Mouse (Mus musculus): Measurements from ENCODE around the gene Sorbs1.

DNA sequence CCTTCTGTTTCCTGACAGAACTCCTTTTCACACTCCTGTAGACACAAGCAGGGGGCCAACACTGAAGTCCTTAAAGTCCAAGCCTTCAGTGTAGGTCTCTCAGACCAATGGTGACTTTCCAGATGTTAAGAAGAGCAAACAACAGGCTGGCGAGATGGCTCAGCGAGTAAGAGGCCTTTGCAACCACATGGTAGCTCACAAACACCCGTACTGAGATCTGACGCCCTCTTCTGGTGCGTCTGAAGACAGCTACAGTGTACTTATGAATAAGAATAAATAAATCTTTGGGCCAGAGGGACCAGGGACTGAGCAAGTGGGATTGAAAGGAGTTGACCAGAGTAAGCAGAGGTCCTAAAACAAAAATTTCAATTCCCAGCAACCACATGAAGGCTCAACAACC, 129.6 kb downstream of the Sorbs1 start:
- TF ChIP-seq UBTF (IDR thresholded peaks at IDR 0.05; ENCODE audit: low read depth, low read length) (no peak), POLR2A (IDR thresholded peaks at IDR 0.05; ENCODE audit: low read depth, low read length) (no peak), USF1 (IDR thresholded peaks at IDR 0.05; ENCODE audit: low read depth, low read length) (no peak), KAT2A (IDR thresholded peaks at IDR 0.05; ENCODE audit: insufficient replicate concordance, low read length) (no peak)

Measured in CH12.LX (cell line).